Comparison of ENCODE assay signal across 13 mouse cellular contexts in the genomic region with DNA sequence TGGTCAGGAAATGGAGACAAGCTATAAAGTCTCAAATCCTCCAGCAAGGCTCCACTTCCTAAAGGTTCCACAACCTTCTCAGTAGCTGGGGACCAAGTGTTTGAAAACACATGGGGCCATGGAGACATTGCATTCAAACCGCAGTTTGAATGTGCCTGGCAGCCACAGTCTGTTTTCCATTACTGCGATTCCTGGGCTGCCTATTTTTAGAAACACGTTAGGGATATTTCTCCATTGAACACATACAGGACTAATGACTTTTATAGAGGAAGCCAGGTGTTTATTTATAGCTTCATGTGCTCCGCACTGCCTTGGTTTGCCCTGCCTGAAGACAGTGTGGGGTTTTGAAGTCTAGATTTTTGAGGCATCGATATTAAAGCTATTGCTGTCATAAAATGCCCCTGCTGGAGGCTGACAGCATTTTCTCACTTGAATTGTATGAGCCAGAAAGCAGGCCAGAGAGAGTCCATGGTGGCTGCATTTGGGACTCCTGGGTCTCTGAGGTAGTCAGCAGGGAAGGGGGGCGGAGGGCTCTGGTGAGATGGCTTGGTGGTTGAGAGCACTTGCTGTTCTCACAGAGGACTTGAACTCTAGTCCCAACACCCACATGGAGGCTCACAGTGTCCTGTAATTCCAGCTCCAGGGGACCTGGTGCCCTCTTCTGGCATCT. TPM values are rescaled to one million over a fixed set of nuclear protein-coding genes. Genes with fewer than 3 reads are reported as not detected.
DNase-seq lines count a peak whose midpoint lies in the region; ATAC-seq and TF ChIP-seq lines count a peak whose summit lies in the region.
"Had no signal": no experiment of that assay in that cellular context is flagged by ENCODE, and none has a peak within 500 bp of the region (broad histone marks: within the 10 kb centered on the region; RNA-seq: fewer than 3 reads in every experiment).

No protein-coding gene starts in this region.

- no peak overlapping the region for H3K27ac ChIP-seq in kidney, adult 2 months (ENCODE audit: insufficient read depth, low read depth, low read length)
- H3K27ac ChIP-seq in embryonic facial prominence, embryonic 11.5 days (replicated peaks; ENCODE audit: low read depth, low read length) = no peak overlapping the region
- H3K27ac ChIP-seq in heart, embryonic 14.5 days (replicated peaks in 1 of 2; ENCODE audit: control insufficient read depth in 1 of 2, insufficient read depth in 1 of 2, low read depth in 2 of 2, low read length in 2 of 2) = peak overlapping the region; percentile 61 to 80
- H3K27ac ChIP-seq: hindbrain, embryonic 15.5 days; left cerebral cortex, adult 2 months; stomach, embryonic 15.5 days had no signal

- peak; percentile 16 for DNase-seq in kidney, adult 2 months
- no peak for DNase-seq in kidney, adult 18-20 months
- peak; percentile 59 for DNase-seq in embryonic facial prominence, embryonic 11.5 days (ENCODE audit: low spot score)
- no peak for DNase-seq in thymus, postnatal 36 days
- no peak for DNase-seq in layer of hippocampus, adult 8-10 months (ENCODE audit: low spot score in 2 of 2)
- DNase-seq: cerebellum, postnatal 25 days; kidney, postnatal 10 days; liver, postnatal 0 days had no signal

- H3K9me3 ChIP-seq in embryonic facial prominence, embryonic 11.5 days (replicated peaks; ENCODE audit: control insufficient read depth, low read length) = no peaks in the 10 kb centered on the region
- H3K9me3 ChIP-seq in heart, embryonic 14.5 days (ENCODE audit: control insufficient read depth, low read length) = no peaks in the 10 kb centered on the region
- H3K9me3 ChIP-seq: hindbrain, embryonic 15.5 days; stomach, embryonic 15.5 days had no signal

- 67% methylated on average over 6 of the region's 6 CpGs for WGBS in kidney, adult 2 months
- WGBS in embryonic facial prominence, embryonic 11.5 days = 52% methylated on average over 6 of the region's 6 CpGs
- 43% methylated on average over 6 of the region's 6 CpGs for WGBS in heart, embryonic 14.5 days

- H3K36me3 ChIP-seq in kidney, adult 2 months (ENCODE audit: control insufficient read depth, insufficient read depth, low read length) = no peaks in the 10 kb centered on the region
- no peaks in the 10 kb centered on the region for H3K36me3 ChIP-seq in embryonic facial prominence, embryonic 11.5 days (replicated peaks; ENCODE audit: control insufficient read depth, insufficient read depth, low read depth, low read length)
- no peaks in the 10 kb centered on the region for H3K36me3 ChIP-seq in heart, embryonic 14.5 days (ENCODE audit: control insufficient read depth, insufficient read depth, low read length)
- H3K36me3 ChIP-seq: hindbrain, embryonic 15.5 days; stomach, embryonic 15.5 days had no signal

- H3K4me1 ChIP-seq in kidney, adult 2 months (ENCODE audit: control insufficient read depth, insufficient read depth, low read length) = no peaks in the 10 kb centered on the region
- H3K4me1 ChIP-seq in embryonic facial prominence, embryonic 11.5 days (ENCODE audit: control insufficient read depth, insufficient read depth, low read length) = no peaks in the 10 kb centered on the region
- peaks cover 20 to 22% of the 10 kb centered on the region in 2 experiments for H3K4me1 ChIP-seq in heart, embryonic 14.5 days (ENCODE audit: control insufficient read depth in 2 of 2, insufficient read depth in 2 of 2, low read length in 2 of 2)
- H3K4me1 ChIP-seq: hindbrain, embryonic 15.5 days had no signal

- no peak for ATAC-seq in embryonic facial prominence, embryonic 11.5 days (replicated peaks; ENCODE audit: insufficient number of reproducible peaks, low FRiP score, low TSS enrichment, low read depth)
- ATAC-seq in heart, embryonic 14.5 days (ENCODE audit: insufficient number of reproducible peaks, insufficient read depth, low FRiP score, low read depth) = no peak
- 0 out of 2 replicates have a peak, but pooled peaks have one; percentile 36 for ATAC-seq in megakaryocyte-erythroid progenitor cell, adult 5-6 weeks (replicated peaks; ENCODE audit: low FRiP score, low TSS enrichment, poor library complexity, severe bottlenecking)
- ATAC-seq: liver, postnatal 0 days had no signal

- TF ChIP-seq POLR2A in kidney, adult 2 months (IDR thresholded peaks at IDR 0.05; ENCODE audit: low read depth, low read length) = no peak

- H3K9ac ChIP-seq in embryonic facial prominence, embryonic 11.5 days (replicated peaks; ENCODE audit: low read length) = no peak overlapping the region
- no peak overlapping the region; the same call in 1 of the 2 replicates for H3K9ac ChIP-seq in heart, embryonic 14.5 days (ENCODE audit: low read length)
- H3K9ac ChIP-seq: hindbrain, embryonic 15.5 days; liver, postnatal 0 days; stomach, embryonic 15.5 days had no signal

- no peak overlapping the region for H3K4me3 ChIP-seq in kidney, adult 2 months (ENCODE audit: insufficient read depth, low read depth, low read length)
- H3K4me3 ChIP-seq in embryonic facial prominence, embryonic 11.5 days (ENCODE audit: low read depth, low read length) = no peak overlapping the region
- no peak overlapping the region for H3K4me3 ChIP-seq in heart, embryonic 14.5 days (ENCODE audit: control insufficient read depth in 1 of 2, insufficient read depth in 1 of 2, low read depth in 1 of 2, low read length in 2 of 2)
- H3K4me3 ChIP-seq: hindbrain, embryonic 15.5 days; left cerebral cortex, adult 2 months; stomach, embryonic 15.5 days had no signal

- no peaks in the 10 kb centered on the region for H3K27me3 ChIP-seq in kidney, adult 2 months (replicated peaks; ENCODE audit: control insufficient read depth, insufficient read depth, low read length)
- H3K27me3 ChIP-seq in embryonic facial prominence, embryonic 11.5 days (ENCODE audit: control insufficient read depth, insufficient read depth, low read length) = no peaks in the 10 kb centered on the region
- no peaks in the 10 kb centered on the region for H3K27me3 ChIP-seq in heart, embryonic 14.5 days (ENCODE audit: control insufficient read depth, insufficient read depth, low read length)
- H3K27me3 ChIP-seq: hindbrain, embryonic 15.5 days; stomach, embryonic 15.5 days had no signal

- H3K4me2 ChIP-seq in embryonic facial prominence, embryonic 11.5 days (ENCODE audit: low read depth, low read length) = no peak overlapping the region
- H3K4me2 ChIP-seq in heart, embryonic 14.5 days (ENCODE audit: low read length) = peak overlapping the region; percentile 14; the same call in 1 of the 2 replicates
- H3K4me2 ChIP-seq: hindbrain, embryonic 15.5 days; stomach, embryonic 15.5 days had no signal

- 0 out of 2 replicates have a peak, but pooled peaks have one; percentile 10 for TF ChIP-seq CTCF in kidney, adult 2 months (conservative IDR thresholded peaks at IDR 0.05; ENCODE audit: insufficient read depth, insufficient read length, low read depth, low read length)

RNA-seq across cellular contexts. Expression of gene Fgf2, which starts 35.1 kb away (rescaled TPM):
- 0.78 and 0.79 TPM in 2 replicates for polyA plus RNA-seq in kidney, adult 2 months (2012; rRNA removed)
- 1.3 and 1.6 TPM in 2 replicates for polyA plus RNA-seq in embryonic facial prominence, embryonic 11.5 days (2014; fragmentation: Nextera tagmentation; extraction: Ambion mirVana)
- 1.7 and 2.2 TPM in 2 replicates for polyA plus RNA-seq in heart, embryonic 14.5 days (2014; fragmentation: Nextera tagmentation; extraction: Ambion mirVana)
- not detected in 2 replicates for total RNA-seq in megakaryocyte-erythroid progenitor cell, adult 5-6 weeks (2014; fragmentation: Nextera tagmentation)
- total RNA-seq in megakaryocyte-erythroid progenitor cell, adult 5-6 weeks (2017) = not detected in 2 replicates
- total RNA-seq in layer of hippocampus, adult 8-10 months (2022) = 10 to 100 TPM in 2 of 4 experiments, 1 to 10 TPM in 2; 9.0 to 14.2 (median 10.9) TPM

RNA-seq across cellular contexts. Expression of gene Spata5, which starts 36.5 kb away (rescaled TPM):
- 2.0 and 2.7 TPM in 2 replicates for polyA plus RNA-seq in kidney, adult 2 months (2012; rRNA removed)
- polyA plus RNA-seq in embryonic facial prominence, embryonic 11.5 days (2014; fragmentation: Nextera tagmentation; extraction: Ambion mirVana) = 52.9 and 57.6 TPM in 2 replicates
- polyA plus RNA-seq in heart, embryonic 14.5 days (2014; fragmentation: Nextera tagmentation; extraction: Ambion mirVana) = 19.7 and 20.6 TPM in 2 replicates
- total RNA-seq in megakaryocyte-erythroid progenitor cell, adult 5-6 weeks (2014; fragmentation: Nextera tagmentation) = 47.9 and 66.4 TPM in 2 replicates
- total RNA-seq in megakaryocyte-erythroid progenitor cell, adult 5-6 weeks (2017) = 151 and 190 TPM in 2 replicates
- total RNA-seq in layer of hippocampus, adult 8-10 months (2022) = 10 to 100 TPM; 21.9 to 28.1 (median 24.4) TPM

RNA-seq across cellular contexts. Expression of gene Nudt6, which starts 36.8 kb away (rescaled TPM):
- 26.0 and 32.4 TPM in 2 replicates for polyA plus RNA-seq in kidney, adult 2 months (2012; rRNA removed)
- polyA plus RNA-seq in embryonic facial prominence, embryonic 11.5 days (2014; fragmentation: Nextera tagmentation; extraction: Ambion mirVana) = 3.6 and 3.8 TPM in 2 replicates
- 12.8 and 13.6 TPM in 2 replicates for polyA plus RNA-seq in heart, embryonic 14.5 days (2014; fragmentation: Nextera tagmentation; extraction: Ambion mirVana)
- total RNA-seq in megakaryocyte-erythroid progenitor cell, adult 5-6 weeks (2014; fragmentation: Nextera tagmentation) = 9.1 and 34.1 TPM in 2 replicates
- total RNA-seq in megakaryocyte-erythroid progenitor cell, adult 5-6 weeks (2017) = 26.6 and 28.8 TPM in 2 replicates
- 1 to 10 TPM; 4.7 to 8.2 (median 5.4) TPM for total RNA-seq in layer of hippocampus, adult 8-10 months (2022)

Comparison
In these comparisons a context has a peak if more than half of its experiments do, and no peak if none do; other contexts are left out.
1. DNase-seq: peak in kidney, adult 2 months (single experiment) and embryonic facial prominence, embryonic 11.5 days (single experiment); none in kidney, adult 18-20 months (single experiment), thymus, postnatal 36 days (0 of 2) and layer of hippocampus, adult 8-10 months (0 of 2).
2. H3K27ac ChIP-seq: peak in heart, embryonic 14.5 days (2 of 2); none in kidney, adult 2 months (single experiment) and embryonic facial prominence, embryonic 11.5 days (single experiment).